Mouse (Mus musculus) bone marrow macrophage, adult 2 months (primary cell): Measurements from ENCODE around the gene Myo15b.

Source experiments
- CTCF ChIP-seq: IDR thresholded peaks from 2 replicates; pipeline ENCODE4 v1.5.1; 2012; ENCODE audit warnings: low read depth, mild to moderate bottlenecking, low read length, moderate library complexity
- POLR2A ChIP-seq: IDR thresholded peaks from 2 replicates; pipeline ENCODE4 v1.6.1; 2012; ENCODE audit warnings: mild to moderate bottlenecking, low read depth, low read length, borderline replicate concordance

DNA sequence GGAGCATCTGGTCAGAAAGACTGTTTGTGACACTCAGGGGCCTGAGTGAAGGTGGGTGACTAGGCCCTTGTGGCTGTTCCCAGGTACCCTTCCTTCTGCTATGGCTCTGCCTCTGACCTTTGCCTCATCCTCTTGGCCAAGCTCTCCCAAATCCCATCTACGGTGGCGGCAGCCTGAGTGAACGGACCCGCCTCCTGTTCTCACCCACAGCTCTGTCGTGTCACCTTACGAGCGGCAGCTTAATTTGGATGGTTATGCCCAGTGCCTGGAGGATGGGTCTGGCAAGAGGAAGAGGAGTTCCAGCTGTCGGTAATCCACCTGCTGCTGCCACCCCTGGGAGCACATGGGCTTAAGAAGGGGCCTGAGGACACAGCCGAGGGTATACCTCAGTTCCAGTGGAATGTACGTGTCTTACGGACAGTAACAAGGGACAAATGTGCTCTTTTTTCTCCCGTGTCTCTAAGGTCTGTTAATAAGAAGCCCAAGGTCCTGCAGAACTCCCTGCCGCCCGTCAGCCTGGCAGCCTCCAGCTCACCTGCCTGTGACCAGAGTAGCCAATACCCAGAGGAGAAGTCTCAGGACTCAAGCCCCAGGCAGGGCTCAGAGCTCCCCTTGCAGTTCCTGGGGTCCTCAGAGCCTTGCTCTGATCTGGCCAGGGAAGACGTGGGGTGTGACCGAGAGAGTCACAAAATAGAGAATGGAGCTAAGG, 38.1 kb upstream of the Myo15b start:
- TF ChIP-seq CTCF (no peak), POLR2A (no peak)
